Mouse (Mus musculus) kidney, postnatal 25 days (tissue): Measurements from ENCODE around the gene Pwwp2b.

Experiments used
- DNase-seq, 2 experiments: peaks; one replicate each; pipeline ENCODE4 v3.0.0; 2021; ENCODE audit warnings: mixed read lengths in 2 of 2

The Pwwp2b gene

DNA sequence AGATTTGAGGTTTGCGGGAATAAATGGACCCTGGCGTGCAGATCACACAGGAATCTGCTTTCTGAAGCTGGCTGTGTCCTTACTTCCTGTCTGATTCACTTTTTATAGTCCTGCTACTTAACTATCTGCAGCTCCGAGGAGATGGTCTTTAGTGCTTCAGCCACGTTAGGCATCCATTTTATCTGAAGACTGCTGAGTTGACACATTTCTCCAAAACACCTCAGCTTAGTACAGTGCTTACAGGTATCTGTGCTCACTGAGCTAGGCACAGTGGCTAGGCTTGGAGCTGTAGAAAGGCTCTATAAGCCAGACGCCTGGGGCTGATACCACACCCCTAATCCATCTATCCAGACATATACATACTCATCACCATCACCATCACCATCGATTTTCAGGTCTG lies 17.4 kb downstream of the Pwwp2b start:
- no peak for DNase-seq

DNA sequence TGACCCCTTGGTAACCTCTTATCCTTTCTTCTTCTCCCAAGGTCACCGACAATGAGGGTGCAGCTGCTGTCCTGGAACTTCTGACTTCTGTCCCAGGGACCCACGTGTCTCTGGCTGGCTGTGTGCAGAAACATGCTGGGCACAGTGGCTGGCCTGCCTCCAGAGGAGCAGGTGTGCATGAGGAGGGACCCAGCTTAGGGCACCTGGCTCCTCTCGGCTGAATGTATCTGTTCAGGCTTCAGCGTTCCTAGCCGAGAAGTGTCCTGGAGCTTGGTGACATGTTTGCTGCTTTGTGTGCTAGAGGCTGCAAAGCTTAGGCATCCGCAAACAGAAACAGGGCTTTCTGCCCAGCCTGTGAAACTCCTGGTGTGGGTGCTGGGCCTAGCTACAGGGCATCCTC lies 18.1 kb downstream of the Pwwp2b start:
- no peak for DNase-seq

DNA sequence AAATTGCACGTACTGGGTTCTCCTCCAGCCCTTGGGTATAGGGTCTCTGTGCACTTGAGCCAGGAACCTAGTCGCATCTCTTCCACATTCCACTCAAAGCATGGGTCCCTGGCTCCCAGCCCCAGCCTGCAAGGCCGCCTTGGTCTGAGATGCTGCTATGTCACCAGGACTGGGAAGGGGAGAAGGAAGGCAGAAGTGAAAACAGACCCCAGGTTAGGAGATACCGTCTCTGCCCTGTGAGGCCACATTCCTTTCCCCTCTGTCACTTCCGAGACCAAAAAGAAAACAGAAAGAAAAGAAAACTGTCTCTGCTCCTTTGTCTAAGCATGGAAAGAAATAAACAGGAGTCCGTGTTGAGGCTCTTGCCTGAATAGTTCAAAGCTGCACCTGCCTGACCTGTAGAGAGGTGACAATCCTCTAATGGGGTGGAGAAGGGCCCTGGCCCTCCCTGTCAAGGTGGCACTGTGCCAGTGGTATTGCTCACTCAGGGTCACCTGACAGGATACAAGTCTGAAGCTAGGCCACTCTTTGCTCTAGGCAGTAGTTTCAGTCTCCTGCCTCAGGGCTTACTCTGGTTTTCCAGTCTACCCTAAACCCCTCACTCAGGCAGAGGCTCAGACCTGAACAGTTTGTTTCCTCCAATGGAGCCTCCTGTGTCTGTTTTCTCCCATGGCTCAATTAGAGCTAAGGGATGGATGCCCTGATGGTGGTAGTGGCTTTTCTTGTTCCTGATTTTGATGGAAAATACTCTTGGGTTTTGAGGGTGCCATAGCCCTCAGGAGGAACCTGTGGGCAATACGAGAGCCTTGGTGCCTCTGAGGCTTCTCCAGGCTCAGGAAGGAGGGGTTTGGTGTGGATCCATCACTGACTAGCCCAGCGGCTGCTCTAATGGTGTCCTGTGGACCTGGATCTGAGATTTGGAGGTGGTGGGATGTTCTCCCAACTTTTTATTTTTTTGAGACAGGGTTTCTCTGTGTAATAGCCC lies 18.9 kb downstream of the Pwwp2b start:
- DNase-seq: peak in 1 of 2 experiments; percentile 55

DNA sequence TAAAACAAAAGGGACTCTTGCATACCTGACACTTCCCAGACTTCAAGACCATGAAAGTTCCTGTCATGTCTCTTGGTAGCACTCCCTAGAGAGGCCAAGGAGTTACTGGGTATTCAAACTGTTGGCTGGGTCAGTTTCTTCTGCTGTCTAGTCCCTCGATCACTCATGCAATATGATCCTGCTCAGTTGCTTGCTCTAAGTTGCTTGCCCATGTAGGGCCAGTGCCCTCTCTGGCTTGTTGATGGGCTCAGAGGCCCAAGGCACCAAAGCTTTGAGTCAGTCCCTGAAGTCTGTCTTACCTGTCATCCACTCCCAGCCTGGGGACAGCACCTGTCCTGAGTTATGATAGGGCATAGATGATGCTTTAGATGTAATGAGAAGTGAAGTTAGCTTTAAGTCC lies 22.5 kb downstream of the Pwwp2b start:
- DNase-seq: no peak

DNA sequence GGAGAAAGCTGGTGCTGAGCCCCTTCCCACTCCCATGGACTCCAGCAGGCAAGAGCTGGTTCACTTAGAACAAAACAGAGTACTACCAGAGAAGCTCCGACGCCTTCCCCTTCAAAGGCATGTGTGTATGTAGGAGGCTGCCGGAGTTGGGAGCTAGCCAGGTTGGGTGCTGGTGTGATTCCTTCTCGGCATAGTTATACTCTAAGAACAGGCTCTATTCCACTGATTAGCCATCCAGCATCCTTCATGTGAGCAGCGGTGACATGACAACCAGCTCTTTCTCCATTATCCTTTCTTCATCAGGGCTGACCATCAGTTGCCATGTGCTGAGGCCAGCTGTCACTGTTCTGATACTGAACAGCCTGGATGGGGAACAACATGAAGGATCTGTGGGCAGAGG lies 23.6 kb downstream of the Pwwp2b start:
- DNase-seq: no peak

DNA sequence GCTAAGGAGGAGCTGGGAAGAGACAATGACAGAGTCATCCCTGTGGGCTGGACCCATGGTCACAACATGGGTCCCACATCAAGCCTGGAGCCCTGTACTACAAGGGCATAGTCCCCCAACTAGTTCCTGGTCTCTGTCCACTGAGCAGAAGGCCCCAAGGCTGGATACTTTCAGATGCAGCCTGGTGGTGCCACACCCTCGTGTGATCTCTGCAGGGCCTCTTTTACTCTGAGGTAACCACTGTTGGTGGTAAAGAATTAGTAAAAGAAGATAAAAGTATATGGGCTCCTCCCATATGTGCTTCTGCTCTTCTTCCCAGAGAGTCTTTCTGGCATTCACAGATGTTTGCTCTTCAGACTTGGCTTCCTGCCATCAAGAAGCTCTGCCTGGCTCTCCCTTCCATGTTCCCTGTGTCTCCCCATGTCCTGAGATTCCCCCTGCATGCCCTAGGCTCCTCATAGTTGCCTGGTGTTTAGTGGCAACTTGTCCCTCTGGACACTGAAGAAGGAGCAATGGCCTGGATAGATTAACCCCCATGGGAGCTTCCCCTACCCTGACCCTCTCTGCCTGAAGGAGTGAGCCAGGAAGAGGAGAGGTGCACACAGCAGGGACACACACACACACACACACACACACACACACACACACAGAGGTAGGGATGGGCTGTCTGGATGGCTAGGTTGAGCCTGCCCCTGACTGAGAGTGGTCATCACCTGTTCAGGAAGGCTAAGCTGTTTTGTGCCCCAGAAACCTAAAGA lies 24.5 kb downstream of the Pwwp2b start:
- DNase-seq: peak in 1 of 2 experiments; percentile 36

DNA sequence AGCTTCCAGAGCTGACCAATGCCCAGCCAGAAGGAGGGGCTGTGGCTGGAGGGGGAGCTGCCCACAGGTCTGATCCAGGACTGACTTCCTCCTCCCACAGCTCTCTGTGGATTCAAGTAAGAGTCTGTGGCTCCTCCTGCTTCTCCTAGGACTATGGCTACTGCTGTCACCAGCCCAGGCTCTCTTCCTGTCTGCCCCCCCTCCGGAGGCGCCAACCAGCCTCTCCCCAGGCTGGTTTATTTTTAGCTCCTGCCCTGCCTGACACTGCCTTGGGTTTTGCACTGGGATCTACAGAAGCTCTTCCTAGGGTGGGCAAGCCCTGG lies 25.1 kb downstream of the Pwwp2b start:
- peak; percentile 63 to 83 for DNase-seq

DNA sequence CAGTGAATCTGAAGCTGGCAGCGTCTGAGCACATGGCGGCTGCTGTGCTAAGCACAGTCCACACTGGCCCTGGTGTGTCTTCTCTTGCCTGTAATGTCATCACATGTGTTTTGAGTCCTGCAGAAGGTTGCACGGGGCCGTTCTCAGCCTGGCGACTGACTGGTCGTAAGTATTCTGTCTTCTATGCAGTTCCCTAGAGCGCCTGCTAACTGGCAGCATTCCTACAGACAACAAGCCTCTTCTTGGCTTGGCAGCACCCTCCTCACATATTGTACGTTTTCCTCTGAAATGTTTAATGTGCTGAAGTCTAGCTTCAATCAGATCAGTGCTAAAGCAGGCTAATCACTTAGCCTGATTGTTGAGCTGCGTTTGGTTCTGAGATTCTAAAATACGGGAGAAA lies 27.3 kb downstream of the Pwwp2b start:
- no peak for DNase-seq

DNA sequence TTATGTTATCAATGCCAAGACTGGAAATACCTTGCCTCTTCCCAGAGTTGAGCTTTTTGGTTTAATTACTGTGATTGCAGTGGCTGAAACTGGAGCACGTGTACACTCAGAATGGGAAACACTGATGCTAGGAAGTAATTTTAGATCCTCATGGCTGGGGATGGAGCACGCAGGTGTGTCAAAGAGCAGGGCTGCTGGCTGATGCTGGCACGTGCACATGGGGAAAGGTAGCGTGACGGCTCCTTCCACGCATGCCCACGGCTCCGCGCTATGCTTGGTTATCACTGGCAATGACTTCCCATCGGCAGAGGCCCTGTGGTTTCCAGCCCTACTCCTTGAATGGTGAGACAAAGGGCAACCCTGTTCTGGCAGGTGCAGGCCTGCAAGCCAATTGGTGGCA lies 27.9 kb downstream of the Pwwp2b start:
- DNase-seq: no peak

DNA sequence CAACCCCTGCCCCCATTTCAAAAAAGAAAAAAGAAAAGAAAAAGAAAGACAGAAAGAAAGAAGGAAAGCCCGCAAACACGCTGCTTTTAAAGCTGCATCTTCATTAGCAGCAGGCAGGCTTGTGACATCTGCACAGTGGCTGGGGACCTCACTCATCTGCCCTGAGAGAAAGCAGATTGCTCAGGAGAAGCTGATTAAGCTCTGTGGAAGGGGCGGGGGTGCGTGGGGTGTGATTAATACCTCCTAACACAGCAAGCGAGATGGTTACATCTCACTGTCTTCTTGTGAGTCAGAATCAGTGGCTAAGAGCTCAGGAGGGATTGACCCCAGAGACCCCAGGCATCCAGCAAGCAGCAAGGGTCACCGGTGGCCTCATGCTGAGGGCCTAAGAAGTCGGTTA lies 29.3 kb downstream of the Pwwp2b start:
- no peak for DNase-seq

DNA sequence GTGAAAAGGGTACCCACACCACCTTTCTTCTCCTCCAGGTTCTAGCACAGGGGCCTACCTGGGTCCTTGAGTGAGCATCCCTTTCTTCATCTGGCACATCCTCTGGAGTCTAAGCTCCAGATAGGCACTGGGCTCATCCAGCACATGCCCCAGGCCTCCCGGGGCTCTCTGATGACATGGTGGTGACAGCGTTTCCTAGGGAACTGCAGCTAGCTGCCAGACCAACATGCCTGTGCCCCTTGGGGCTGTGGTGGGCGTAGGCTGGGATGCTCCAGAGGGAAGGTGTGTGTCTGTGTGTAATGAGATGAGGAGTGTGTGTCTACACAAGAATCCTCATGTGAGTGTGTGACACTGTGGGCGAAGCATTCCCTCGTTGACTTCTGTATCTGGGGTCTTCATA lies 31.3 kb downstream of the Pwwp2b start:
- no peak for DNase-seq

DNA sequence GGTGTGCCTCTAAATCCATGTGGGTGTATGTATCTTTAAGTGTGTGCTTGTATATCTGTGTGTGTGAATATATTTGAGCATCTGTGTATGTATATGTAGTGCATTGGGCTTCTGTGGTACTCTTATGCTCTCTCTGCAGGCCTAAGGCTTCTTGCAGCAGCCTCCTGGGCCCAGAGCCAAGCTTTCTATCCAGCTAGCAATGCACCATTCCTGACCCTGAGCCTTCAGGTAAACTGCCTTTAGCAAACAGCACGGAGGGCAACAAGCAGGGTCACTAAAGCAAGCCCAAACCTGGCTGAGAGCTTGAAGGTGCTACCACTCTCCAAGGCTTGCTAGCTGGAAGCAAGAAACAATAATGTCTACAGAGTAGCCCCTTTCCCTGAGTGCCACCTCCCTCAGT lies 31.8 kb downstream of the Pwwp2b start:
- peak in 1 of 2 experiments; percentile 20 for DNase-seq

DNA sequence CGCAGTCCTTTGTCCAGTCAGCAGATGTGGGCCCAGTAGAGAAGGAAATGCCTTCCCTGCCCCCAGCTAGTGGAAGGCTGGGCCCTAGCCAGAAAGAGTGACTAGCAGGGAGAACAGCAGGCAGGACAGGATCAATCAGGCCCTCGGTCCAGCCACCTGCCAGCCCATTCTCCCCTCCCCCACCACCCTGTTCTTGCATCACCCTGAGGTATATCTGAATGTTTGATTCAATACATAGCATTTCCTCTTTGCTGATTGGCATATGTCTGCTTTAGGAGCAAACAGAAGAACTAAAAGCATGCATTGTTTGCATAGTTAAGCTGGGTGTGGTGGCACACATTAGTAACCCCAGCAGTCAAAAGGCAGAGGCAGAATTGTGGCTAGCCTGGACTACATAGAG lies 32.9 kb downstream of the Pwwp2b start:
- DNase-seq: peak; percentile 51 to 69

DNA sequence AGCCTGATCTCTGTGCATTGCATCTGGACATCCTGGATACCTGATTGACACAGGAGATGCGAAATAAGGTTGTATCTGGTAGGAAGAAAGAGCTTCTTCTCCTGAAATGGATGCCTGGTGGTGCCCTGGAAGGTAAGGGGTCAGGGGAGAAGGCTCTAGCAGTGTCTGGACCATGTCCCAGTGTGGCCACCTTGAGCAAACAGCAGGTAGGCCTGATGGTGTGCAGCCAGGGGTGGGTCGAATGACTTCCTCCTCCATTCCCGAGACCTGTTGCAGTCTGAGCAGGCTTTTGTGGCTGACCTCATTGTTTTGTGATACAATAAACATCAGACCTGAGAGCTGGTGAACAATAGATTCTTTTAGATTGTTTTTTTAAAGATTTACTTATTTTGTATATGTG lies 33.8 kb downstream of the Pwwp2b start:
- no peak for DNase-seq

DNA sequence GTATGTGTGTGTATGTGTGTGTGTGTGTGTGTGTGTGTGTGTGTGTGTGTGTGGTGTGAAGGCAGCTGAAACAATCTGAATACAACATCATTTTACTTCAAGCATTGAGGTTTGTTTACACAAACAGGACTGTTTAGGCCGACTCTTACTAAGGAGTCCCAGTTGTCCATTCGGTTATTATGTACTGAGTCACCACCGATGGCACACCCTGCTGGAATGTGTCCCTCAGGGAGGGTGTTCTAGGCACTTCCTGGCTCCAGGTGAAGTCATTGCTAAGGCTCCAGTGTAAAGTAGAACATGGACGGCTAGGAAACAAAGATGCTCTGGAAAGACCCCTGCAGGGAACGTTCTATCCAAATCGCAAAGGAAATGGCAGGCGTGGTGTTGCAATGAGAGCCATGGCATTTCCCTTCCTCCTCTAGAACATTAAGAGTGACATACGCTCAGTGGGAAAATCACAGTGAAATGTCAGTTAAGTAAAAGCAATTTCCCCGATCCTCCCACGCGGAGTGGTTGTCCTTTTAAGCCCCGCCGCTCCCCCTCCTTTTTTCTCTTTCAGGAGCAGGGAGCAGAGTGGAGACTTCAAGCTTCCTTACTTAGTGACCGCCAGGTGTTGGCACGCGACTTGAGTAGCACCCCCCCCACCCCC lies 37.1 kb downstream of the Pwwp2b start:
- no peak for DNase-seq

DNA sequence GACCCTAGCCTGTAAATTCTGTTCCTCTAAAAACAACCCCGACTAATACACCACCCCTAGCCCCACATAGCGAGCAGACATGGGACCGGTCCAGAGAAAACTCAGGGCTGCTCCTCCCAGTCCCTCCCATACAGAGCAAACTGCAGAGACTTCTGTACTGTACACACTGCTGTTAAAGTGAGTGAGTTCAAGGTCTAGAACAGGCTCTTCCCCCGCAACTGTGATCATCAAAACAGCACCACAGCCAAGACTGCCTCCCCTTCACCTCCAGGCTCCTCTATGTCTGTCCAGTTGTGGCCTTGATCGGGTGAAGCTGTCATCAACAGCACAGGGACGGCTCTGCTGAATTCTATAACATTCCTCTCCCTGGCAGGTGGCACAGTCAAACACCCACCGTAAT lies 40.3 kb downstream of the Pwwp2b start:
- no peak for DNase-seq

DNA sequence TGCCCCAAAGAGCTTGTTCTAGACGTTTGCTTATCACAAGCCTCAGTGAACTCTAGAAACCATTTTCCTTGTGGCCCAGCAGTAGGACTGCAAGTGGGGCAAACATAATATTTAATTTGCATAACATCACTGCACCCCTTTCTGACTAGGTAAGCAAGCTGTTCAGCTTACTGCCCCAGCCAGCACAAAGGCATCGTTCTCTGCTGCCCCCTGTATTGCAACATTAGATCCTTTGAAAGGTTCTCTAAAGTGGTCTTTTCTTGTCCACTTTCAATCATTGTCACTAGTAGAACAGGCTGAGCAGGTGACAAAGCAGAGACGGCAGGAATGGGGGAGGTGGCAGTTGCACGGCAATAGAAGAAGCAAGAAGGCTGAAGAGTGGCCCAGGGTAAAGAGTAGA lies 45.1 kb downstream of the Pwwp2b start:
- no peak for DNase-seq

DNA sequence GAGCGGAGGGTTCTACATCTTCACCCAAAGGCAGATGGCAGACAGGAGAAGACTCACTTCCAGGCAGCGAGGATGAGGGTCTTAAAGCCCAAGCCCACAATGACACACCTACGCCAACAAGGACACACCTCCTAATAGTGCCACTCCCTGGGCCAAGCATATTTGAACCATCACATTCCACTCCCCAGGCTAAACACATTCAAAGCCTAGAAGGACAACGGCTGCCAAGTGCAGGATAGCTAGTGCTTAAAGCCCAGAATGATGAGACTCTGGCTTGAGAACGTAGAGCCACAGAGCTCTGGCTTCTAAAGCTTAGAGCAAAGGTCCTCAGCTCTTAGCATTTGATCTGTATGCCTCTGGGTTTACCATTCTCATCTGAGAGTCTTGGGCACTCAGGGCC lies 45.8 kb downstream of the Pwwp2b start:
- DNase-seq: no peak

DNA sequence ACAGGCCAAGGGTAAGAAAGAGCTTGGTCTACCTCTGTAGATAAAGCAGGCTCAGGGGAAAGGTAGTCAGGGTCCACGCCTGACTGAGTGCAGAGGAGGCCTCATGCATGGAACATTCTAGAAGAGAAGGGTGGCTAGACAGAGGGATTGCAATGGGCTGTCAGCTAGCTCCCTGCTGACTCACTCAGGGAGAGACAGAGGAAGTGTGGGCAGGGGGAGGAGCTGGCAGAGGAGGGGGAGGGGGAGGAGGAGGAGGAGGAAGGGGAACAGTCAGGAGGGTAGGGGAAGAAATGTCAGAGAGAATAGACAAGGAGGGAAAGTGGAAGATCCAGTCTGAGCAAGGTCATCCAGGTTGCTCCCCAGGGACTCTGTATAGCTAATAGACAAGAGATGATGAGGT lies 47.4 kb downstream of the Pwwp2b start:
- no peak for DNase-seq

DNA sequence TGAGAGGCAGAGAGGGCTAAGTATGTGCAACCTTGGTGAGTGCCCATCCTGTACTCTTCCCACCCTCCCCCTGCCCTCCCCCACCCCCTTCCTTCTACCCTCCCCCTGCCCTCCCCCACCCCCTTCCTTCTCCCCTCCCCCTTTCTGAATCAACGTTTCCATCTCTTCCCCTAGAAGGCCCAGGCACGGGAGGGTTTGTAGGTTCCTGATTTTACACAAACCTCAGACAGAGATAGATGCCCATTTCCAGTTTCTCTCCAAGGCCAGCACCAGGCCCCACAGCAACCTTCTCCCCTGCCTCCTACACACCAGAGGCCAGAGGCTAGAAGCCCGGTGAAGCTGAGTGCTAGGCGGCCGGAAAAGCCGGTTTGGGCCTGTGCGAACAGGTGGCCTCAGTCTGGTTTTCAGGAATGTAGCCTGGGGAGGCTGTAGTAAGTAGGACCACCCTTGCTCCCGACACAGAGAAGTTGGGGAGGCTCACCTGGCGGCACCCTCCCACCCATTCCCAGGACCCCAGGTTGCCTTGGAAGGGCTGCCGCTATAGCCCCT lies 48.3 kb downstream of the Pwwp2b start:
- DNase-seq: peak; percentile 36 to 77

DNA sequence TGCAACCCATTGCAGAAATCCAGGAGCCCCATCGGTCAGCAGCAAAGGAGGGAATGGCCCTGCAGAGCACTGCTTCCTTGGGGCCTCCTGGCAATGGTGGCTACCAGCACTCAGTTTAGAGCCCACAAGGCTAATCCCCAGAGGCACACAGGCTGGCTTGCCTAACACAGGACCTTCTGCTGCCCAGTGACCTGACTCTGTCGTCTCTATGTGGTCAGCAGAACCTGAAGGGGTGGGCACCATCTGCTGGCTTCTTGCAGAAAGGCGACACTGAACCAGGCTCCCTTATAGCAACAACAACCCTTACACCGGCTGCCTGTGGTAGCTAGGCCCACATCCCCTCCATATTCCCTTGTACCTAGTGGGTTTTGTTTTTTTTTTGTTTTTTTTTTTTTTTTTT lies 50.2 kb downstream of the Pwwp2b start:
- peak; percentile 40 to 54 for DNase-seq

DNA sequence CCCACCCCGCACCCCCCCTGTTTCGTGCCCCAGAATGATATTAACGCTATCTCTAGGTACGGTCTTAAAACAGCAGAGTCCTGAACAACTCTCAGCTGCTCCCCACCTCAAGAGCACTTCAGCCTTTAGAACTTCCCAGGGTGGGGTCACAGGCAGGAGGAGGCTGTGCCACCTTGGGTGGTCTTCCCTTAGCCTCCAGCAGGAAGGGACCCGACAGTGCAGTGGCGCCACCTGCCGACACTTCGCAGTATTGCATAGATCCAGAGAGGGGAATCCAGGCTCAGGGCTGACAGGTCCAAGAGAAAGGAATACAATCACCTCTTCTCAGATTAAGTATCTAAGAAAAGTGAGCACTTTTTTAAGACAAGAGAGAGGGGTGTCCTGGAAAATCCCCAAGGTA lies 51.1 kb downstream of the Pwwp2b start:
- DNase-seq: peak; percentile 78 to 92

DNA sequence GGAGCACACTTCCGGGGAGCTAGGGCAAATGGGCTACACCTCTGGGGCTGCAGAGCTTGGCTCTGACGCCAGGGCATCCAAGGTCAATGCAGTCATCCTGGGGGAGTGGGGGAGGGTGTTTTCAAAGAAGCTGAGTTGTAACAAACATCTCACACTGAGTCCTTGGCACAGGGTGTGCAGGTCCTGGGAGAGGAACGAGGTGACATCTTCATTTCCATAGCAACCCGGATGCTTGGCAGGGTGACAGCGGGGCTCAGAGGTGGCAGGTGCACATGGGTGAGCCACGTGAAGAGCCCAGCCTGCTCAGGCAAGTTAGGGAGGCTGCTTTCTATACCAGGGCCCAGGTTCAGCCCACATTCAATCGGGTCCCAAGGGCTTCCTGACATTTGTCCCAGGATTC lies 52.1 kb downstream of the Pwwp2b start:
- DNase-seq: peak; percentile 47 to 79
